Mouse (Mus musculus) inflammation-experienced regulatory T-cells, adult 6 months (primary cell): ENCODE results near the gene Med7. TPM values are rescaled to one million over a fixed set of nuclear protein-coding genes. Genes with fewer than 3 reads are reported as not detected.
"Not testable (repeated sequence)": the region's sequence is repeated elsewhere in the genome, so short reads cannot be mapped to it uniquely, and the experiment has no call there.

ENCODE experiments used
- ATAC-seq: one replicate; pipeline ENCODE4 v1.8.0; 2017
- polyA plus RNA-seq, 3 experiments: library from polyadenylated mRNA; unstranded; fragments of 100-300 nt; shearing (Covaris generic); gene quantifications; one replicate each; pipeline ENCODE4 v1.2.1; 2017

Gene Med7
- 10 to 100 TPM; 35.9 to 39.6 (median 37.9) TPM for polyA plus RNA-seq

DNA sequence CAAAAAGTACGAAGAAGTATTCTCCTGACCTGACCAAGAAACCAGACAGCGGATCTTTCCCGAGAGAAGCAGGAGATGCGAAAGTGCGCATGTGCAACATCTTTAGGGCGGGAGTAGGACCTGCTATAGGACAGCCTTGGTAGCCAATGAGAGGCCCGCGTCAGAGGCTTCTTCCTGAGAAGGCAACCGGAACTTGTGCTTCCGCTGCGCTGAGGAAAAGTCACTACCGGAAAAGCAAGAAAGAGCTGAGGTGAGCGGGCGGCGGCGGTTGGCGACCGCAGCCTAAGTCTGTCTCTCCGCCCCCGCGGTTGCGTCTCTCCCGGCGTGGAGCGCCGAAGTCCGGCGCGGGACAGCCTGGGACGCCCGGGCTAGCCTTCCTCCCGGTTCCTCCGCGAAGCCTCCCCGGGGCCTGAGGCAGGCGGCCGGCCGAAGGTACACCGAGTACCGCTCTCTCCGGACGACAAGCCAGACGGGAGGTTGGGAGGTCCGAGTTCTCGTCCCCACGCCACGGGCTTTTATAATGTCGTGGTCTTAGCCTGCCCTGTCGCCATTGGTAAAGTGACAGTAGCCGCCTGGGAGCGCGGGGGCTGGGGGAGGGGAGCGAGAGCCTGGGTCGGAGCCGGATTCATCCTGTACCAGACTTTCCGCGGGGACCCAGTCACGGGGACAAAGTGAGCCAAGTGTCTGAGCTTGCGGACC, at the start of gene Med7:
Gene Med7 (plus strand): TSS at position 166 of the 699 bp plus-strand sequence.
- ATAC-seq = peak; percentile 99

DNA sequence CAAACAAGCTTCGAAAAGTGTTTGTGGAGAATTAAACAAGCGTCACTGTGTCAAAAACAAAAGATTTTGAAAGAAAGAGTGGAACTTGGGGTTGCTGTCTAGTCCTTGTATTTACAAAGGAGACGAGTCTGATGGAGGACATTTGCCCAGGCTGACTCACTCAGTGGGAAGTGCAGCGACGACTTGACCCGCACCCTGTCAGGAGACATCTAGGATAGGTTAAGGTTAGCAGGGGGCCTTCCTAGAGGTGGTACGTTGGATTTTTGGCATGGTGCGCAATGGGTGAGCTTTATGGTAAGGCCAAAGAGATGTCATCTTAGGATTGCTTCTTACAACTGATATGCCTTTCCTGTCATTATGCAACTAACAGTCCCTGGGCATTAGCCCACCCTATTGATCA, 49.7 kb upstream of the Med7 start:
- no peak for ATAC-seq

DNA sequence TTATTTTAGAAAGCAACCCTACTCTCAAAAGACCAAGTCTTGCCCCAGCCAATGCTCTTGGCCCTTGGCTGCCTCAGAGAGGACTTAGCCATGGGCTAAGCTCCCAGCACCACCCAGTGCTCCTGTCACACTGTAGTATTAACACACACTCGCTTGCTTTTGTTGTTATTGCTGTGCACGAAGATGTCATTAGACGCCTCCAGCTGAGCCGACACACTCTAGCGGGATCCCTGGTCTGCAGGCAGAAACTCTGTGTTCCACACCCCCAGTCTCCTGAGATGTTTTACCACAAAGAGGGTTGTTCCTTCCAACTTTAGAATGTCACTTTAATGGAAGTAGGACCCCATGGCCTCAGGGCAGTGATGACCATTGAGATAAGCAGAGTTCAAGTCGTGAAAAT, 48.3 kb upstream of the Med7 start:
- ATAC-seq = no peak

DNA sequence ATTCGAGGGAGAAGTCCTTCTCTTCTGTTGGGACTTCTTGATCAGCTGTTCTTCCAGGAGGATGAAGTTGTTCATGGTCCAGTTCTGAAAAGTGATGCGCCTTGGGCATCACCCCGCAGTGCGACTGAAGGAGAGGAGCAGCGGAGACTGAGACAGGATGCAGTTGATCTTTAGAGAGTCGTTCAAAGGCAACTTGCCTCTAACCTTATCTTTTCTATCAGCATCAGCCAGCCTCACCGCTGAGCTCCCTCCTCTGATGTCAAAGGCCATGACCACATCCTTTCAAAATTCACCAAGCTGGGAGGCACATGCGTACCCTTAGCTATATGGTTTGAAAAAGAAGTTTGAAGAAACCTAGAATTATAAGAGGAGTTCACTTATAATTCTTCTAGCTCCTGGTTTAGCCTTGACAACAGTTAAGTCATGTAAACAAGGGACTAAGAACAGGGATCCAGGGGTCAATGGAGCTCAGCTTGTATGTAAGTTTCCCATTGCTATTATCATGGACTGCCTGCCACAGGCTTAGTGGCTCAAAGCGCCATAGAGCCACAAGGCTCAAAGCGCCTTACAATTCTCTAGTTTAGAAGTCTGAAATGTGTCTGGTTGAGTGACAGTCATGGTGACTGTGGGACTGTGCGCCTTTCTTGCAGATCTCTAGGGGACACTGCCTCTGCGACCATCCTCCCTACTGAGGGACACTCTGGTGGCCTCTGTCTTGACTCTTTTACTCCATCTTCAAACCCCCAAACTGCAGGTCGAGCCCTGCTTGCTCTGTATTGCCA, 47.2 kb upstream of the Med7 start, which contains the start of gene Itk:
Gene Itk (minus strand): TSS at position 180 of the 782 bp plus-strand sequence.
- peak; percentile 85 for ATAC-seq

DNA sequence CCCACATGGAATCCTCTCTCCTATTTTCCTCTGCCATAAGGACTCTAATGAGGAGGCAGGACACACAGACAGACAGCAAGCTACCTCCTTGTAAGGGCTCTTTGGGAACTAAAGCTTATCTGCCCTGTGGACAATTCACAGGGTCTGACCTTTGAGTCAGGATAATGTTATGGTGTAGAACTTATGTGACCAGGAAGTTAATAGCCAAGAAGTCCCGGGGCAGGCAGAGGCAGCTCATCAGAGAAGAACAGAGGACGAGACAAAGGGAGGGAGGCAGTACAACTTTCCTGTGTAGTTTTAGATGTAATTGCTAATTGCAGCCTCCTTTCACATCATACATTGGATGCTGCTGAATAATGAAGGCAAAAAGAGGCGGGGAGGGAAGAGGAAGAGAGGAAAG, 46.1 kb upstream of the Med7 start:
- ATAC-seq = no peak

DNA sequence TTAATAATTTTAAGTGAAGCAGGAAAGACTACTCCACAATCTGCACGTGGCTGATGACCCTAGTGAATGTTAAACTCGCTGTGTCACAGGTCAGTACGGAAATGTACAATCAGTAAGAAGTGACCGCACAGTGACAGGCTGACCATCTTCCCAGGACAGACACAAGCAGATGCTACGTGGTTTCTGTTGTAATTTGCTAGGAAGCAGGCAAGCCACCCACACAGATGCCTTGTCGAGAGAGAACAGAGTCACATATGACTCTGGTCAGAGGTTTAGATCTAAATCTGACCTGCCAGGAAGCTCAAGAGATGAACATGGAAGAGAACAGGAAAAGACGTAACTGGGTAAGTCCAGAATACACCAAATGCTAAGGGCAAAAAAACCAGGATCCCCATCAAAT, 43.8 kb upstream of the Med7 start:
- no peak for ATAC-seq

DNA sequence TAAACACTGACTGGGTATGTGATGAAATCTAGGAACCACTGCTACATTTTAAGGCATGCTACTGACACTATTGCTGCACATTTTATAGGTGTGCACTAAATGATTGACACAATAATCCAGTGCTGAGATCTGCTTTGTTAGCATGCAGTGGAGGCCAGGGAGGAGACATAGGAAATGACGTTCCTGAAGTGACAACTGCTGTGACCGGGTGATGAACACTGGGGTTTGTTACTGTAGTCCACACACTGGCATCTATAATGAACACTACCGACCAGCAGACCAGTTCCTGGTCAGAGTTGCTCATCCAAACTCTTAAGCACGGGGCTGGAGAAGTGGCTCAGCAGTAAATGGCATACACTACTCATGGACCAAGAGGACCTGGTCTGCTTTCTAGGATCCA, 43.3 kb upstream of the Med7 start:
- ATAC-seq = no peak

DNA sequence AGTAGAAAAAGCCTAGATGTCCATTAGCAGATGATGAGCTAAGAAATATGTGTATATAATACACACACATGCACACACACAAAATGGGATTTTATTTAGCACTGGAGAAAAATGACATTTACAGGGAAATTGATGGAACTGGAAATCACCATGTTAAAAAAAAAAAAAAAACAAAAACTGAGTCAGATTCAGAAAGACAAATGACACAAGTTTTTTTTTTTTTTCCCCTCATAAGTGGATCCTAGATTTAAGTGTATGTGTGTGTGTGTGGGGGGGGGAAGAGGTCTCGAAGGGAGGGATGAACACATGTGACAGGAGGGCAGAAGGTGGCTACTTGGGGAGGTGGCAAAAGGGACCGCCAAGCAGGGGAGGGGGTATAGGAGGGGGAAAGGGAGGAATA, 41.6 kb upstream of the Med7 start:
- ATAC-seq = no peak

DNA sequence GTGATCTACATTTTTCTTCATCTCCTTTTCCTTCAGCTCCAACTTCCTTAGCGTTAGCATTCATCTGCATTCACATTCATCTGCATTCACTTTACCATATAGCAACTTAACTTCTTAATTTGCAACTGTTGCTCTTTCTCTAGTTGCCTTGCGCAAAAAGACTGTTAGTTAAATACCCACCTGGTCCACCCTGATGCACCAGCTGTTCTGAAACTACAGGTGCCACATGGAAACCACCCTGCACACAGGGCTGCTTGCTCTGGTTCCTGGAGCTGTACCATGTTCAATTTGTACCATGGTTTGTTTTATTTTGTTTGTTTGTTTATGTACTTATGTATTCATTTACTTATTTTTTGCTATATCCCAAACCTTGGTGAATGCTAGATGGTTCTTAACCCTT, 41.0 kb upstream of the Med7 start:
- ATAC-seq = no peak

DNA sequence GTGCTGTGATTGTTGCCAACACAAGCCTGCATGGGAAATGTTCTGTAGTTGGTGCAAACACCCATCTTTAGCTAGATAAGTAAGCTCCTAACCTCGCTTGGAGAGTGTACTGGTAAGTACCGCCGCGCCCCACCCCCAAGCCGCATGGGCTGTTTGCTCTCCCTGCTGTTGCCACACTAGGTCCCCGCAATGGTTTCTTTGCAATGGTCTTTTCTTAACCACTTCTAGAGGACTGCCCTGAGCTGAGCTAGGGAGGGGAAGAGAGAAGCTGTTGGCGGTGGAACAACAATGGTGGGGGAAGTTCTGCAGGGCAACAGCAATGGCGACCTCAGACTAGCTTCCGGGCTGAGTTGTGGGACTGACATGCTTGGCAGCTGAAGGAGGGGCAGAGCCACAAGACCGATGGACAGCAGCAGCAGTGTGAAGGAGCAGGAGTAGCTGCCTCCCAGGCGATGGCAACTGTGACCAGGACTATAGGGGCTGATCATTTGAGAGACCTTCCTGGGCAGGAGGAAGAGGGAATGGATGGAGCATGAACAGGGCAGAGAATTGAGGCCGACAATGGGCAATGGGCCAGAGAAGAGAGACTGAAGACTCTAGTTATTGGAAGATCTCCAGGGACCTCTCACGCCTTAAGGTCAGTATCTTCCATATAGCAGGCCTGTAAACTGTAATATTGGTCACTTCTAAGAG, 40.4 kb upstream of the Med7 start, which contains the start of gene Fam71b:
Gene Fam71b (plus strand): TSS at position 393 of the 693 bp plus-strand sequence.
- ATAC-seq = no peak

DNA sequence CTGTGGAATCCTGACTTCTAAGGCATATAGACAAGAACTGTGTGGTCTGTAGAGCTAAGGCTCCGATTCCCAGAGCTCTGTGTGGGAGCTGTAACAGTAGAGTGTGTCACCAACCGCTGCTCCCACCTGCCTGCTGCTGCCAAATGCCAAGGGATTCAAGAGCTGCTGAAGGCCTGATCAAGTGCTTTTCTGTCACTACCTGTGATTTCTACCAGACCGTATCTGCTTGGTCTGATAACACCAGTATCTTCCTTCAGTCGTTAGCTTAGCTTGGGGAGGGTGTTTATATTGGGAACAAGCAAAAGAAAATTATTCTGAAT, 39.9 kb upstream of the Med7 start:
- no peak for ATAC-seq

DNA sequence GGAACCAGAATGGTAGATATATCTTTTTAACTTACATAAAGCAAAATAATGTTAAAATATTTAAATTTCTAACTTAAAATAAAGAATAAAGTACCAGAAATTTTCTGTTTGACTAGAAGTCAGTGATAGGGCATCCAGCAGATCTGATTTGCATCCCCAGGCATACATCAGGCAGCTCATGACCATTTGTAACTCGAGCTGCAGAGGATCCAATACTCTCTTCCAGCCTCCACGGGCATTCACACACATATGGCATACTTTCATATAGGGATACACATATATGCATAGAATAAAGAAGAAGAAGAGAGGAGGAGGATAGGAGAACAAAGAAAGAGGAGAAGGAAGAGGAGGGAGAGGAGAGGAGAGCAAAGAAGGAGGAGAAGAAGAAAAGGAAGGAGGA, 38.8 kb upstream of the Med7 start:
- ATAC-seq = no peak

DNA sequence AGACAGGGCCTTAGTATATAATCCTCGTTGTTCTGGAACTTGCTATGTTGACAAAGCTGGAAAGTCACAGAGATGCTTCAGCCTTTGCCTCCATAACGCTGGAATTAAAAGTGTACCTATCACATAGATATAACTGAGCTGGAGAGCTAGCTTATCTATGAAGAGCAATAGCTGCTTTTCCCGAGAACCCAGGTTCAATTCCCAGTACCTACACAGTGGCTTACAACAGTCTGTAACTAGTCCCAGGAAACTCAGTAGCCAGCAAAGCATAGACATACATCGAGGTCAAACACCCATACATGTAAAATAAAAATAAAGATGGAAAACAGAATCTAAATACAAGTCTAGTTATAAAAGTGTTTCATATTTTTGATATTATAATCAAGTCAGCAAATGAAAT, 38.3 kb upstream of the Med7 start:
- no peak for ATAC-seq

DNA sequence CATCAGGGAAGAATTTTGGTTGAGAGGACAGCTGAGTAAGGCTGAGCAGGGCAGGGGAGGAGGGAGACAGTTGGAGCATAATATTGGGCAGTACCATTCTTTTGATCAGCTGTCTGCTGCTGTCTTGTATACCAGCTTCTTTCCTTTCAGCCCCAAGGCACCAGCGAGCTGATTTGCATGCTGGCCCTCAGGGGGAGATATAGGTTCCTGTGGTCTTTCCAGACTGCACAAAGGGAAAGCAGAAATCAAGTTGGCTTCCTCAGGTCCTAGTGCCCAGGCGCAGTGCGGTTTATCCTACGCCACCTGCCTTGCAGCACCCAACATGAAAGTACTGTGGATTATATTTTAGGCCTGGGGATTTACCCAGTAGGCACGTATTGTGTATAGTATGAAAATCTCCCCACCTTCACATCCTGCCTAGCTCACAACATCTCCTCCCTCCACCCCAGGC, 37.8 kb upstream of the Med7 start:
- peak; percentile 98 for ATAC-seq

DNA sequence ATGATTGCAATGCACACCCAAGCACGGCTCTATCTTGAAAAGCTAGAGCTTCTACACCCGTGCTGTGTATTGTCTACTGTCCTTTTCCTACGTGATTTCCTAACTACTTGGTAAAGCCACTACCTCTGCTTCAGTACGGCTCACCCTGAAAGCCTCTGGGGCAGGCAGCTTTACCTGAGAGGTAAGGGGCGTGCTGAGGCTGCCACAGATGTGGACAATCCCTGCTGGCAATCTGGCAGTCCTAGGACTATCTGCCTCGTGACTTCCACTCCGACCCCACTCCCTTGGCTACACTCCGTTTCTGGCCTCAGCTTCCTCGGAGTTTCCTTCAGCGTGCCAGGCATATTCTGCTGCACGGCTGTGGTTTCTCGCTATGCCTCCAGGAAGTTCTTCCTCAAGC, 35.2 kb upstream of the Med7 start:
- ATAC-seq = no peak

DNA sequence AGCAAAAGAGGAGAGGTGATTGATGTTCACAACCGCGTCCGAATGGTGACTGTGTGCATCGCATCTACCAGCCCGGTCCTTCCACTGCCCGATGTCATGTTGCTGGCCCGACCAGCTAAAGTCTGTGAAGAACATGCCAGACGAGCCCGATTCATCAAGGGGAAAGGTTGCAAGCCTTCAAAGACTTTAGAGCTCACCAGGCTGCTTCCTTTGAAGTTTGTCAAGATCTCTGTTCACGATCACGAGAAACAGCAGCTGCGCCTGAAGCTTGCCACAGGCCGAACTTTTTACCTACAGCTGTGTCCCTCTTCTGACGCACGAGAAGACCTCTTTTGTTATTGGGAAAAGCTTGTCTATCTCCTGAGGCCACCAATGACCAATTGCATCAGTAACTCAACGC, 31.7 kb upstream of the Med7 start:
- ATAC-seq = peak; percentile 78

DNA sequence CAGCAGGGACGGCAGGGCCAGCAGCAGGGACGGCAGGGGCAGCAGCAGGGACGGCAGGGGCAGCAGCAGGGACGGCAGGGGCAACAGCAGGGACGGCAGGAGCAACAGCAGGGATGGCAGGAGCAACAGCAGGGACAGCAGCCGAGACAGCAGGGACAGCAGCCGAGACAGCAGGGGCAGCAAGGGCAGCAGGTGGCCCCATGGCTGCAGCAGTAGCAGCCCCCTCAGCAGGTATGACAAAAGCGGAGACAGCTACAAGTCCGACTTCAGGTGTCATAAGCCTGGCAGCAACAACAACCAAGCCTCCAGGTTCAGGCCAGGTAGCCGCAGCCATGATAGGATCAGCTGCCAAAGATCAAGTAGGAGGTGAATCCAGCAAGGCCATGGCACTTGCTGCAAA, 30.0 kb upstream of the Med7 start:
- ATAC-seq = no peak

DNA sequence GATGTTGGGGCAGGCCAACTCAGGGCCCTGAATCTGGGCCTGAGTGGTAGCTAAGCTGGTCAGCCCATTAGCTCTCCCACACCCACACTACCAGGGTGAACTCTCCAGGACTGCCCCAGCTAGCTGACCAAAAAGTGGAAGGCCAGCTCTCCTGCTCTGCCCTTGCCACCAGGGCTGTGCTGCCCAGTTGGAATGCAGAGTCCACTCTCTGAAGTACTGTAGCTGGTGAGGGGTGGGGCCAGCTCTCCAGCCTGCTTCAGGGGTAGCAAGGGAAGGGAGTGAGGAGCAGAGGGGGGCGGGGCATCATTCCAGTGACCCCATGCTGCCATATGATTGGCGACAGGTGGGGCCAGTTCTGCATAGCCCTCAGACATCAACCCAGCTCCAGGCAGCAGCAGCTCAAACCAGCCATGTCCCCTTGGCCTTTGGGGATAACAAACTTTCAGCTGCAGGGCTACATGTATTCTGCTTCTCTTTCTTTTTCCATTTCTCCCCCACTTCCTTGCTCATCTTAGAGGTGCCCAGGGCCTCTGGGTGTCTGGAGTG, 26.6 kb upstream of the Med7 start:
- no peak for ATAC-seq

DNA sequence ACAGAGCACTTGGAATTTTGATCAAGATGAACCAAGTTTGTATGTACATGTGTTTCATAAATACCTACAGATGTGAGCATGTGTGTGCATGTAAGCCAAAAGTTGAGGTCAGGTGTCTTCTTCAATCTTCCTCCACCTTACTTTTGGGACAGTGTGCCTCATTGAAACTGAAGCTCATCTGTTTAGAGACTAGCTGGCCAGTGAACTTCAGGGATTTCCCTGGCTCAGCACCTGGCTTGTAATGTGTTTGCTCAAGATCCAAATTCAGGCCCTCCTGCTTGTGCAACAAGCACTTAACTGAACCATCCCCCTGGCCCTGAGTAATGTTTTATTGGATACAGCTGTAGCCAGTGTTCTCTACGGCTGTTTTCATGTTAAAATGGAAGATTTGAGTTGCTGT, 18.3 kb upstream of the Med7 start:
- ATAC-seq = no peak

DNA sequence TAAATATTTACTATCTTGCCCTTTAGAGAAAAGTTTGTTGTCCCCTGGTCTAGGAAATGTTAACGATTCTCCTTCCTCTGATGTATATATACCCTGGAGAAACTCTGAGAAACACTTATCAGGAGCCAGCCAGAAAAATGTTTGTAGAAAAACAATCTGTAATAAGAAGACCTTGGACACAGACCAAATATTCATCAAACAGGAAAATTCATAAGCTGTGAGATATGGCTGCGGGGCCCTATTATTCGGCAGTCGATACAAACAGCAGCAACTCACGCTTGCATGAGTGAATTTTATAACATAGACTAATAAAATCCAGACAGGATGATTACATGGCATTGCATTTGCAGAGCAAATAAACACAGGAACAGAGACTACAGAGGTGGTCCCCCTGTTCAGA, 17.9 kb upstream of the Med7 start:
- ATAC-seq = no peak

DNA sequence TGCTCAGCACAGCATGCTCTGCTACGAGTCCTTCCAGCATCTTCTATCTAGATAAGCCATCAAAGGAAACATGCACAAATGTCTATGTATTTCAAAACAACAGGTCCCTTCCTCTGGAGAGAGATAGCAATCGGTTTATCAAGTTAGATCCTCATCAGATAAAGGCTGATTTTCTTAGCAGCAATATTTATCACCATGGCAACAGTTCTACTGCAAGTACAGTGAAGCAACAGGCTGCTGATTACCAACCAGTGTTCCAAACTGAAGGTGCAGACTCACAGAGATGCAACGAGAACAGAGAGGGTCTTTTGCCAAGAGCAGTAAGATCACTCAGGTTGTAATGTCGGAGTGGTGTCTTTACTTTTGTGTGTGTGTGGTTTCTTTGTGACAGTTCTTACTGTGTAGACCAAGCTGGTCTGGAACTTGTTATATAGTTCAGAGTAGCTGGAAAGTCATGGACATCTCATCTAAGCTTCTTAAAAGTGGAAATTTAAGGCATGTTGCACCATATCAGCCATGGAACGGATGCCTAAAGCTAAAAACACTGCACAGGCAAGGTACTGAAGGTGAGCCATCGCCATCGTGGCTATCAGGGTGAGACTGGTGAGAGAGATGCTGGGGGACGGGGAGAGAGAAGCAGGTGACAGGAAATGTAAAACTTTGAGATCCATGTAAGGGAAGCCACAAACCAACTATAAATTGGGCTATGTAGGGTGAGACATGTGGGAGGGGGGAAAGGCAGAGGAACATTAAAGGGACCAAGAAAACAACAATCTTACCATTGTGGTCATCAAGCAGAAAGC, 15.4 kb upstream of the Med7 start:
- ATAC-seq = peak; percentile 87

DNA sequence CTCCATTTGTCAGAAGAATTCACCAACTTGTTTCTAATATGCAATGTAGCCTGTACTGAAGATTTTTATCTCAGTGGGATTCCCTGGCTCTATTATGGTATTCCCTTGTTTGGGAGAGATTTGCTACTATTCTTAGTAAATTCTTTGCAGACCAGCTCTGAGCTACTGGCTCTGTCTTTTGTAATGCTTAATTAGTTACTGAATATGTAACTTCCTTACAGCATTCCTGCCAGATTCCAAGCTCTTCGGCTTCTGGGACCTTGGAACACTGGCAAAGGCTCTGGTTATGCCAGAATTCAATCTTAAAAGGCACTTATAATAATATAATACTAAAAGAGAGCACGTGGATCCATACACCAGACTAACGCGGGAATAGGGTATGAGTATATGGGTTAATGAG, 8.6 kb upstream of the Med7 start:
- ATAC-seq = not testable (repeated sequence)

DNA sequence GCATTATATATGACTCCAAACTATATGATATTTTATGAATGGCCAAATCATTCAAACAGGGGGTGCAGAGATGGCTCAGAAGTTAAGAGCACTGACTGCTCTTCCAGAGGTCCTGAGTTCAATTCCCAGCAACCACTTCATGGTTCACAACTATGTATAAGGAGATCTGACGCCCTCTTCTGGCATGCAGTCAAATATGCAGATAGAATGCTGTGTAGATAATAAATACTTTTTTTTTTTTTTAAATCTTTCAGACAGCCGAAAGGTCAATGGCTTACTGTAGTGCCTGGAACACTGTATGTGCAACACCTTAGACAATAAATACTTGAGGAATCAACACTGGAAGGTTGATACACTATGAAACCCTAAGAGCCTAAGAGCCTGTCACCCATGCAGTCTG, 6.6 kb upstream of the Med7 start:
- ATAC-seq = no peak
